In genomic region chr12:25124431-25125238, GRCm38 (mm10) we compare ENCODE assay signal across 12 mouse cellular contexts. TPM values are rescaled to one million over a fixed set of nuclear protein-coding genes. Genes with fewer than 3 reads are reported as not detected.
A peak's percentile ranks its signal among the peaks of the same experiment; 100 is the strongest.
DNase-seq lines count a peak whose midpoint lies in the region; ATAC-seq and TF ChIP-seq lines count a peak whose summit lies in the region.
"Had no signal": no experiment of that assay in that cellular context is flagged by ENCODE, and none has a peak within 500 bp of the region (broad histone marks: within the 10 kb centered on the region; RNA-seq: fewer than 3 reads in every experiment).

No protein-coding gene starts in this region.

- peak; percentile 27; the same call in 1 of the 2 replicates for ATAC-seq in heart, embryonic 12.5 days (ENCODE audit: insufficient number of reproducible peaks, low FRiP score)
- ATAC-seq in embryonic facial prominence, embryonic 13.5 days (ENCODE audit: insufficient number of reproducible peaks, insufficient read depth, low FRiP score, low TSS enrichment, low read depth): 0 out of 2 replicates have a peak, but pooled peaks have one; percentile 29
- ATAC-seq in hindbrain, postnatal 0 days: peak; percentile 59; the same call in 1 of the 2 replicates
- ATAC-seq in neural tube, embryonic 11.5 days (ENCODE audit: insufficient read depth, low FRiP score, low TSS enrichment): peak; percentile 94

- H3K27ac ChIP-seq in heart, embryonic 12.5 days (ENCODE audit: poor library complexity, severe bottlenecking): peak overlapping the region; percentile 2; the same call in 1 of the 2 replicates
- 0 out of 2 replicates have a peak overlapping the region, but pooled peaks have one; percentile 22 for H3K27ac ChIP-seq in embryonic facial prominence, embryonic 13.5 days
- no peak overlapping the region for H3K27ac ChIP-seq in hindbrain, postnatal 0 days
- peak overlapping the region; percentile 71 for H3K27ac ChIP-seq in neural tube, embryonic 11.5 days (ENCODE audit: low read depth, low read length)
- H3K27ac ChIP-seq in thymus, adult 2 months (ENCODE audit: control insufficient read depth, insufficient read depth, low read length): no peak overlapping the region
- H3K27ac ChIP-seq: liver, embryonic 15.5 days had no signal

- intact Hi-C loops in heart, postnatal 10 days (cut with DNase I): no loop called here

- no peak for TF ChIP-seq POLR2A in thymus, adult 2 months (IDR thresholded peaks at IDR 0.05; ENCODE audit: control insufficient read depth, extremely low read depth, insufficient read depth, low read length, poor library complexity)

- no peaks in the 10 kb centered on the region for H3K36me3 ChIP-seq in heart, embryonic 12.5 days
- H3K36me3 ChIP-seq in embryonic facial prominence, embryonic 13.5 days: no peaks in the 10 kb centered on the region
- H3K36me3 ChIP-seq in hindbrain, postnatal 0 days (ENCODE audit: insufficient read depth, low read length): no peaks in the 10 kb centered on the region
- no peaks in the 10 kb centered on the region for H3K36me3 ChIP-seq in neural tube, embryonic 11.5 days (ENCODE audit: control insufficient read depth, insufficient read depth, low read length)
- no peaks in the 10 kb centered on the region for H3K36me3 ChIP-seq in thymus, adult 2 months (ENCODE audit: control insufficient read depth, insufficient read depth, low read length)
- H3K36me3 ChIP-seq: liver, embryonic 15.5 days had no signal

- 15% methylated on average over 19 of the region's 19 CpGs for WGBS in heart, embryonic 12.5 days
- 11% methylated on average over 19 of the region's 19 CpGs for WGBS in embryonic facial prominence, embryonic 13.5 days
- WGBS in hindbrain, postnatal 0 days: 15% methylated on average over 19 of the region's 19 CpGs
- 4% methylated on average over 19 of the region's 19 CpGs for WGBS in neural tube, embryonic 11.5 days
- WGBS in thymus, adult 2 months: 93% methylated on average over 19 of the region's 19 CpGs

- H3K9me3 ChIP-seq in heart, embryonic 12.5 days (replicated peaks): no peaks in the 10 kb centered on the region
- no peaks in the 10 kb centered on the region for H3K9me3 ChIP-seq in embryonic facial prominence, embryonic 13.5 days
- no peaks in the 10 kb centered on the region for H3K9me3 ChIP-seq in hindbrain, postnatal 0 days (ENCODE audit: low read length)
- H3K9me3 ChIP-seq in neural tube, embryonic 11.5 days (ENCODE audit: control insufficient read depth, low read length): no peaks in the 10 kb centered on the region
- H3K9me3 ChIP-seq: liver, embryonic 15.5 days had no signal

- peaks cover 28% of the 10 kb centered on the region for H3K4me1 ChIP-seq in heart, embryonic 12.5 days (replicated peaks)
- peaks cover 47% of the 10 kb centered on the region for H3K4me1 ChIP-seq in embryonic facial prominence, embryonic 13.5 days
- no peaks in the 10 kb centered on the region; the same call in 1 of the 2 replicates for H3K4me1 ChIP-seq in hindbrain, postnatal 0 days (ENCODE audit: insufficient read depth, low read length)
- peaks cover 19% of the 10 kb centered on the region for H3K4me1 ChIP-seq in neural tube, embryonic 11.5 days (ENCODE audit: control insufficient read depth, insufficient read depth, low read length)
- H3K4me1 ChIP-seq in thymus, adult 2 months (replicated peaks; ENCODE audit: control insufficient read depth, insufficient read depth, low read length): 0 out of 2 replicates have a peak, but pooled peaks cover 2% of the 10 kb centered on the region

- H3K9ac ChIP-seq in heart, embryonic 12.5 days: no peak overlapping the region
- H3K9ac ChIP-seq in embryonic facial prominence, embryonic 13.5 days: no peak overlapping the region
- H3K9ac ChIP-seq in hindbrain, postnatal 0 days (replicated peaks; ENCODE audit: low read length): no peak overlapping the region
- H3K9ac ChIP-seq in neural tube, embryonic 11.5 days (ENCODE audit: low read length): peak overlapping the region; percentile 9; the same call in 1 of the 2 replicates
- H3K9ac ChIP-seq: liver, embryonic 15.5 days had no signal

- no peak for DNase-seq in heart, postnatal 10 days
- DNase-seq in hindbrain, postnatal 0 days (ENCODE audit: low spot score): peak; percentile 31
- DNase-seq in neural tube, embryonic 11.5 days (ENCODE audit: low spot score): peak; percentile 86
- DNase-seq in right cerebral cortex, adult 18-20 months: no peak
- no peak for DNase-seq in MN1 (ENCODE audit: low spot score)
- DNase-seq in thymus, adult 2 months: no peak
- DNase-seq: cerebellum, adult 18-20 months; gastrocnemius, postnatal 25 days; kidney, adult 8-10 months had no signal

- no peak overlapping the region for H3K4me3 ChIP-seq in heart, embryonic 12.5 days
- no peak overlapping the region for H3K4me3 ChIP-seq in embryonic facial prominence, embryonic 13.5 days
- no peak overlapping the region for H3K4me3 ChIP-seq in hindbrain, postnatal 0 days (ENCODE audit: low read length)
- no peak overlapping the region for H3K4me3 ChIP-seq in neural tube, embryonic 11.5 days (ENCODE audit: low read depth, low read length)
- no peak overlapping the region for H3K4me3 ChIP-seq in thymus, adult 2 months (ENCODE audit: control insufficient read depth, insufficient read depth, low read length)
- H3K4me3 ChIP-seq: liver, embryonic 15.5 days had no signal

- no peak for TF ChIP-seq CTCF in hindbrain, postnatal 0 days (IDR thresholded peaks at IDR 0.05; ENCODE audit: low read depth)
- no peak for TF ChIP-seq CTCF in thymus, adult 2 months (IDR thresholded peaks at IDR 0.05; ENCODE audit: borderline replicate concordance, control insufficient read depth, extremely low read depth, insufficient read depth, low read length, poor library complexity)

- H3K27me3 ChIP-seq in heart, embryonic 12.5 days (replicated peaks): no peaks in the 10 kb centered on the region
- no peaks in the 10 kb centered on the region for H3K27me3 ChIP-seq in embryonic facial prominence, embryonic 13.5 days
- H3K27me3 ChIP-seq in hindbrain, postnatal 0 days (ENCODE audit: insufficient read depth, low read length): no peaks in the 10 kb centered on the region
- no peaks in the 10 kb centered on the region for H3K27me3 ChIP-seq in neural tube, embryonic 11.5 days (ENCODE audit: control insufficient read depth, insufficient read depth, low read length)
- no peaks in the 10 kb centered on the region for H3K27me3 ChIP-seq in thymus, adult 2 months (ENCODE audit: control insufficient read depth, insufficient read depth, low read length)
- H3K27me3 ChIP-seq: liver, embryonic 15.5 days had no signal

- peak overlapping the region; percentile 27 for H3K4me2 ChIP-seq in heart, embryonic 12.5 days
- peak overlapping the region; percentile 37 for H3K4me2 ChIP-seq in embryonic facial prominence, embryonic 13.5 days
- H3K4me2 ChIP-seq in hindbrain, postnatal 0 days (ENCODE audit: low read depth, low read length): peak overlapping the region; percentile 3; the same call in 1 of the 2 replicates
- peak overlapping the region; percentile 25; the same call in 1 of the 2 replicates for H3K4me2 ChIP-seq in neural tube, embryonic 11.5 days (ENCODE audit: low read depth)
- H3K4me2 ChIP-seq: liver, embryonic 15.5 days had no signal

RNA-seq across cellular contexts. Expression of gene Id2, which starts 27.7 kb away (rescaled TPM):
- 433 and 441 TPM in 2 replicates for polyA plus RNA-seq in heart, embryonic 12.5 days (2016; fragmentation: Nextera tagmentation; extraction: Ambion mirVana)
- 10 to 100 TPM; 22.2 to 22.3 TPM for total RNA-seq in heart, postnatal 10 days (2021)
- 494 and 543 TPM in 2 replicates for polyA plus RNA-seq in embryonic facial prominence, embryonic 13.5 days (2015; fragmentation: Nextera tagmentation; extraction: Ambion mirVana)
- 202 and 242 TPM in 2 replicates for total RNA-seq in hindbrain, postnatal 0 days (2014; rRNA removed)
- polyA plus RNA-seq in hindbrain, postnatal 0 days (2015; fragmentation: Nextera tagmentation; extraction: Ambion mirVana): 518 and 585 TPM in 2 replicates
- 311 and 361 TPM in 2 replicates for polyA plus RNA-seq in neural tube, embryonic 11.5 days (2014; fragmentation: Nextera tagmentation; extraction: Ambion mirVana)
- 114 and 118 TPM in 2 replicates for polyA plus RNA-seq in thymus, adult 2 months (2012; rRNA removed)

Comparison
In these comparisons a context has a peak if more than half of its experiments do, and no peak if none do; other contexts are left out.
1. ATAC-seq: peak in every context shown above with its lines; median percentile 94 in neural tube, embryonic 11.5 days; 59 in hindbrain, postnatal 0 days; 29 in embryonic facial prominence, embryonic 13.5 days; 27 in heart, embryonic 12.5 days.
2. H3K27ac ChIP-seq: peak in heart, embryonic 12.5 days (single experiment), embryonic facial prominence, embryonic 13.5 days (single experiment) and neural tube, embryonic 11.5 days (single experiment); none in hindbrain, postnatal 0 days (single experiment) and thymus, adult 2 months (single experiment).
3. DNase-seq: peak in hindbrain, postnatal 0 days (single experiment) and neural tube, embryonic 11.5 days (single experiment); none in heart, postnatal 10 days (0 of 2), right cerebral cortex, adult 18-20 months (single experiment), MN1 (single experiment) and thymus, adult 2 months (single experiment).
4. Peak in every context shown above with its lines, with median percentiles within 50 percentile points of each other: H3K4me2 ChIP-seq.